ENCODE assay signal across 18 mouse cellular contexts in genomic region chr4:48938892-48939291, GRCm38 (mm10).
DNase-seq lines count a peak whose midpoint lies in the region; ATAC-seq and TF ChIP-seq lines count a peak whose summit lies in the region.
"Had no signal": no experiment of that assay in that cellular context is flagged by ENCODE, and none has a peak within 500 bp of the region (broad histone marks: within the 10 kb centered on the region; RNA-seq: fewer than 3 reads in every experiment).

No protein-coding gene starts in this region.

- no peaks in the 10 kb centered on the region for H3K4me1 ChIP-seq in midbrain, embryonic 16.5 days (ENCODE audit: control insufficient read depth, insufficient read depth, low read length)
- peaks cover 6% of the 10 kb centered on the region; the same call in 1 of the 2 replicates for H3K4me1 ChIP-seq in midbrain, embryonic 10.5 days
- peaks cover 5% of the 10 kb centered on the region; the same call in 1 of the 2 replicates for H3K4me1 ChIP-seq in cortical plate, adult 2 months (ENCODE audit: control insufficient read depth, insufficient read depth, low read length)
- H3K4me1 ChIP-seq: embryonic facial prominence, embryonic 12.5 days; heart, embryonic 12.5 days had no signal

- no peak for TF ChIP-seq CTCF in cortical plate, adult 2 months (IDR thresholded peaks at IDR 0.05; ENCODE audit: extremely low read depth, insufficient read depth, low read length)

- no peak for TF ChIP-seq POLR2A in cortical plate, adult 2 months (IDR thresholded peaks at IDR 0.05; ENCODE audit: extremely low read depth, insufficient read depth, low read length)

- no peaks in the 10 kb centered on the region for H3K9me3 ChIP-seq in midbrain, embryonic 16.5 days (replicated peaks; ENCODE audit: control insufficient read depth, low read length, poor library complexity, severe bottlenecking)
- H3K9me3 ChIP-seq in midbrain, embryonic 10.5 days (replicated peaks) = no peaks in the 10 kb centered on the region
- H3K9me3 ChIP-seq: embryonic facial prominence, embryonic 12.5 days; forebrain, embryonic 12.5 days; heart, embryonic 12.5 days; hindbrain, embryonic 10.5 days had no signal

- 0 out of 2 replicates have a peak, but pooled peaks have one; percentile 32 for ATAC-seq in midbrain, embryonic 16.5 days
- ATAC-seq: forebrain, embryonic 16.5 days had no signal

- no peaks in the 10 kb centered on the region for H3K36me3 ChIP-seq in midbrain, embryonic 16.5 days (ENCODE audit: control insufficient read depth, insufficient read depth, low read length)
- H3K36me3 ChIP-seq in midbrain, embryonic 10.5 days = no peaks in the 10 kb centered on the region
- H3K36me3 ChIP-seq: embryonic facial prominence, embryonic 12.5 days; forebrain, embryonic 12.5 days; heart, embryonic 12.5 days; hindbrain, embryonic 10.5 days had no signal

- no peaks in the 10 kb centered on the region for H3K27me3 ChIP-seq in midbrain, embryonic 16.5 days (ENCODE audit: control insufficient read depth, insufficient read depth, low read depth, low read length)
- no peaks in the 10 kb centered on the region for H3K27me3 ChIP-seq in midbrain, embryonic 10.5 days (ENCODE audit: low read depth, poor library complexity, severe bottlenecking)
- H3K27me3 ChIP-seq: embryonic facial prominence, embryonic 12.5 days; forebrain, embryonic 12.5 days; heart, embryonic 12.5 days had no signal

- no peak overlapping the region for H3K9ac ChIP-seq in midbrain, embryonic 16.5 days (ENCODE audit: low read depth, low read length)
- H3K9ac ChIP-seq: embryonic facial prominence, embryonic 12.5 days; forebrain, embryonic 12.5 days; heart, embryonic 12.5 days; hindbrain, embryonic 14.5 days had no signal

- intact Hi-C loops in left cerebral cortex, postnatal 25 days (cut with DNase I) = no loop called here

- H3K4me3 ChIP-seq in midbrain, embryonic 16.5 days (ENCODE audit: low read depth, low read length) = no peak overlapping the region
- no peak overlapping the region for H3K4me3 ChIP-seq in midbrain, embryonic 10.5 days
- no peak overlapping the region for H3K4me3 ChIP-seq in cortical plate, adult 2 months (ENCODE audit: insufficient read depth, low read length)
- H3K4me3 ChIP-seq: embryonic facial prominence, embryonic 12.5 days; forebrain, embryonic 12.5 days; heart, embryonic 12.5 days; hindbrain, embryonic 10.5 days had no signal

- 79% methylated on average over 6 of the region's 6 CpGs for WGBS in midbrain, embryonic 16.5 days
- 91% methylated on average over 6 of the region's 6 CpGs for WGBS in midbrain, embryonic 10.5 days

- peak; percentile 41 to 64 for DNase-seq in frontal cortex, adult 2 months (ENCODE audit: extremely low spot score in 1 of 2, low spot score in 1 of 2)
- no peak for DNase-seq in frontal cortex, postnatal 10 days (ENCODE audit: low spot score in 2 of 2)
- no peak for DNase-seq in midbrain, embryonic 10.5 days (ENCODE audit: low spot score)
- DNase-seq in left cerebral cortex, postnatal 25 days (ENCODE audit: low spot score in 2 of 2) = peak; percentile 19 to 80
- no peak for DNase-seq in embryo, embryonic 10.5 days (ENCODE audit: low spot score)
- DNase-seq in thymus, postnatal 14 days = no peak
- DNase-seq: adrenal gland, postnatal 14 days; cerebellum, adult 2 months; cerebellum, postnatal 10 days; gastrocnemius, postnatal 25 days had no signal

- H3K27ac ChIP-seq in midbrain, embryonic 16.5 days (ENCODE audit: low read length) = no peak overlapping the region
- H3K27ac ChIP-seq in midbrain, embryonic 10.5 days (replicated peaks) = no peak overlapping the region
- peak overlapping the region; percentile 47; the same call in 1 of the 2 replicates for H3K27ac ChIP-seq in cortical plate, adult 2 months (ENCODE audit: insufficient read depth, low read length)
- H3K27ac ChIP-seq: embryonic facial prominence, embryonic 12.5 days; forebrain, embryonic 12.5 days; hindbrain, embryonic 10.5 days; hindbrain, embryonic 14.5 days had no signal

- H3K4me2 ChIP-seq in midbrain, embryonic 16.5 days (ENCODE audit: low read length) = no peak overlapping the region
- H3K4me2 ChIP-seq: embryonic facial prominence, embryonic 12.5 days; forebrain, embryonic 12.5 days; heart, embryonic 12.5 days; hindbrain, embryonic 14.5 days had no signal

Comparison
In these comparisons a context has a peak if more than half of its experiments do, and no peak if none do; other contexts are left out.
1. DNase-seq: peak in frontal cortex, adult 2 months (2 of 2) and left cerebral cortex, postnatal 25 days (2 of 2); none in frontal cortex, postnatal 10 days (0 of 2), midbrain, embryonic 10.5 days (single experiment), embryo, embryonic 10.5 days (single experiment) and thymus, postnatal 14 days (single experiment).